Mouse (Mus musculus): ENCODE results near the gene Tom1l2.

Gene Tom1l2

DNA sequence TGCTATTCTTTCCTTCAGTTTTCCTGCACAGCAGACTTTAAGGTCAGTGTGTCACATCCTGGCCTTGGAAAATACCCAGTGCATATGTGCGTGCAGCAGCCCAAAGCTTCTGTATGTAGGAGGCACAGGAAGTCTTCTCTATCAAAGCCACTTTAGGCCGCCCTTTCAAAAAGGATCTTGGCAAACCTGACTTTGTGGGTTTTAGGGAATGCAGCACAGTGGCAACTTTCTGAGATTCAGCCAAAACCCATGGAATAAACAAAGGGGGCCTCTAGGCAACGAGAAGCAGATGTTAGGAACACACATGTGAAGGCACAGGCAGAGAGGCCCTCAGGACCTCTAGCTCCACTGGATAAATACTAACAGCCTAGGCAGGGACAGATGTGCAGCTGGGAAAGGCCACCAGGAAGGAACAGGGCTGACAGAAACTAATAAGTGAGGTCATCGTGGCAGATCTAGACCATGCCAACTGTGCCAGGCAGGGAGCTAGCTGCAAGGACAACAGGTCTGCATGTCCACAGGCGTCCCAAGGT lies 79.4 kb downstream of the Tom1l2 start:
- ChIA-PET CTCF (interaction anchor here in 2 of 4 experiments (0.9 to 1.0 kb wide), 3 partner anchors 22 to 73 kb away, joined by 3 to 7 read pairs (median 3); no protein-coding TSS in a partner anchor), POLR2A (interaction anchor here in 1 of 4 experiments (1.1 kb wide), 1 partner anchor 27 kb away, joined by 5 read pairs; no protein-coding TSS in a partner anchor)

DNA sequence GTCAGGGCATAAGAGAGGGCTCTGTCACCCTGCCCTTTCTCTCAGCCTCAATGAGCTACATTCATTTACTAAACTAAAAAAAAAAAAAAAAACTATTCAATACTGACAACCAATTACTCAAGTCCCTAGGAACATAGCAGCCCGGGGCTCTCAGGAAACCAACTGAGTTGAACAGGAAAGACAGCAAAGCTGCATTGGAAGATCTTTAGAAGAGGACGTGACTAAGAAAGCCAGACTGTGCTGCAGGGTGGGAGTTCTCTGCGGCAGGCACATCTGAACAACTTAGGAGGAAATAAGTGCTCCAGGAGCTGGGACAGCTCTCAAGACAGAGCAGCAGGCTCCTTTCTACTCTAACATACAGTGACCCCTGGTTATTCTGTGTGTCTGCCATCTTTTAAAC lies 84.1 kb downstream of the Tom1l2 start:
- CTCF ChIA-PET = interaction anchor here in 3 of 4 experiments (0.6 to 1.1 kb wide), 5 partner anchors 12 to 98 kb away, joined by 3 to 5 read pairs (median 3); no protein-coding TSS in a partner anchor
- POLR2A ChIA-PET = interaction anchor here in 2 of 4 experiments (0.7 to 1.8 kb wide), 5 partner anchors 12 to 168 kb away, joined by 3 to 6 read pairs (median 3); no protein-coding TSS in a partner anchor

DNA sequence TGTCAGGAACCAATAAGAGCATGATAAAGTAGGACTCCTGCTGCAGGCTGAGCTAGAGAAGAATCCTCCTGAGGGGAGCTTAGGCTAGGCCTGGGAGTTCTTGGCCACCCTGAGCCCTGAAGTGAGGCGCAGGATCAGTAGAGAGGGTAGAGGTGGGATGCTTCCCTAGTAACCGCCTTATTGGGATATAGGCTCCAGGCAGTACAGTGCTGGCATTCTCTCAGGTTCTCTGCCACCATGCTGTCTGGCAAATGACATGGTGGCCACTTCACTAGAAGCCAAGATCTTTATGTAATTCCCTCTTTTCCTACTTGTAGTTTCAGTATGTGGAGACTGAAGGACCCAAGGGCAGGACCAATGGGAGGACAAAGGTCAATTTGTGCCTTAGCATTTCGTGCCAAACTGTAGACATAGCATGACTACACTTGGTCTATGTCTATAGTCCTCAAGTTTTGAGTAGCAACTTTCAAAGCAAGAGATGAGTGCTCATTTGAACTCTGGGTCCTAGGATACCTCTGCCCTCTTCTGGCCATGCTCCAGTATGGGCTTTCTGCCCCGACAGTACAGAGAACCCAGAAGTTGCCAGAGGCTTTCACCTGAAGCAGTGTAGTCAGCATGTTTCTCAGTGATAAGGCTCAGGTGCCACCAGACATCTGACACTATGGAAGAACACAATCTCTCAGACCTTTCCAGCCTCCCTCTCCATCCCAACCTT lies 87.3 kb downstream of the Tom1l2 start:
- CTCF ChIA-PET = interaction anchor here in 2 of 4 experiments (0.5 to 1.4 kb wide), 2 partner anchors 14 to 208 kb away, joined by 4 read pairs; no protein-coding TSS in a partner anchor
- POLR2A ChIA-PET = no interaction called here

DNA sequence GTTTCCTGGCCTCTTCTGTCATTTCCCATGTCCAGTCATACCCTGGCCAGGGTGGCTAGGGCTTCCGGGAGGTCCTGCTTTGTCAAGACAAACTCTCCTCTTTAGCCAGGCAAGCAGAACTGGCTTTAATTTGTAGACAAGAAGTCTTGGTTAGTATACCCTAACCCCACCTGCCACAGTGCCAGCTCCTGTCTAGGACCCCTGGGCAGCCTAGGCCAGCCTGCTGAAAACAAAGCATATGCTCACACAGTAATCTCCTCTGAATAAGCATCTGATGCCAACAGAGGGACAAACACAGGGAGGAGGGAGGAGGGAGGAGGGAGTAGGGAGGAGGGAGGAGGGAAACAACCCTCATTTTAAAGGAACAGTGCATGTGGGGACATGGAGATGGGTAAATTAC lies 88.1 kb downstream of the Tom1l2 start:
- ChIA-PET CTCF (interaction anchor here in 1 of 4 experiments (0.9 to 1.4 kb wide), 2 partner anchors 13 to 37 kb away, joined by 4 to 6 read pairs; no protein-coding TSS in a partner anchor), POLR2A (no interaction called here)

DNA sequence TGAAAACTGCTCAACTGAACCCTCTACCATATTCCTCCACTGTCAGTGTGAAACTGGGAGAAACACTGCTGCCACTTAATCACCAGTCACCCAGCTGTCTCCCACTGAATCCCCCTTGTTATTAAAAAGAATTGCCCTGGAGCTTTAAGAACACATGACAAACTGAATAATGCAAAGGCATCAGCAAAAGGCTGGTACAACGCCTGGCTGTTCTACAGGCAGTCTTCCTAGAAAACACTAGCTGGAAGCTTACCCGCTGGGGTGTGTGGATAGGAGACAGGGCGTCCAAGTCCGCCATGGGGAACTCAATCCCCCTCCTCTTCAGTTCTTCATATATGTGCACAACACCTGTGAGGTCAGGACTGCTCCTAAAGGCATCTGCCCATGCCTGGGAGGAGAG lies 90.3 kb downstream of the Tom1l2 start:
- ChIA-PET POLR2A (no interaction called here), CTCF (no interaction called here)

DNA sequence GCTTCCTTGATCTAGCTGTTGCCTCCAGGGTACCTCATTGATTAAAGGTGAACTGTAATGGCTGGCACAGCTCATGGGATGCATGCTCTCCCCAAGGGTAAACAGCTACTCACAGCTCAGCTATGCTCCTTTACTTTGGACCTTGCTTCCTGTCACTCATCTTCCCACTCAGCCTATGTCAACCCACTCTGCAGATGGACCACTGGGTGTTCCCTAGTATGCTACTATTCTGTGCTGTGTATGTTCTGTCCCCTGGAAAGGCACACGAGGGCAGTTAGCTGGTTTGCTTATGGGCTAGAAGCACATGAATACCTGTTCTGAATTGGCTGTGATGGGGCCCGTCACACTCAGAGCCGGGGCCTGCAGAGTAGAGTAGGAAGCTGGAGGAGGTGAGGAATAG lies 92.0 kb downstream of the Tom1l2 start:
- ChIA-PET CTCF (interaction anchor here in 2 of 4 experiments (1.4 to 1.5 kb wide), 2 partner anchors 10 kb away, joined by 3 to 4 read pairs; no protein-coding TSS in a partner anchor), POLR2A (interaction anchor here in 1 of 4 experiments (1.4 kb wide), 1 partner anchor 12 kb away, joined by 3 read pairs; no protein-coding TSS in a partner anchor)

DNA sequence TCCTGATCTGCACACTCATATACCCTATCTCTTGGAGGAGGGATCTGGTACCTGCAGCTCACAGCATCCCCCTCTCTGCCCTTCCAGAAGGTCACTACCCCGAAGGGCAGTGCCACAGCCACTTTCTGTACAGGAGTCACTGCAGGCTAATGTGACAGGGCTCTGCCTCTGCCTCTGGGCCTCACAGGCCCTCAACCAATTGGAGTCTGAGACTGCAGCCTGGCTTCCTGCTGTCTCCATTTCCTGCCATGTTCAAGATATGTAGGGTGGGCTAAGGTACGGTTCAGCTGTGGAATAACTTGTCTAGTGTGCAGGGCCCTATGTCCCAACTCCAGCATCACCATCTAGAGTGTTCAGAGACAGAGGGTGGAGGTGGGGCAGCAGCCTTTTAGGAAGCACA lies 95.0 kb downstream of the Tom1l2 start:
- CTCF ChIA-PET = interaction anchor here in 1 of 4 experiments (0.9 kb wide), 1 partner anchor 35 kb away, joined by 3 read pairs; no protein-coding TSS in a partner anchor
- POLR2A ChIA-PET = interaction anchor here in 1 of 4 experiments (0.6 to 1.9 kb wide), 2 partner anchors 10 to 130 kb away, joined by 4 to 6 read pairs; no protein-coding TSS in a partner anchor

DNA sequence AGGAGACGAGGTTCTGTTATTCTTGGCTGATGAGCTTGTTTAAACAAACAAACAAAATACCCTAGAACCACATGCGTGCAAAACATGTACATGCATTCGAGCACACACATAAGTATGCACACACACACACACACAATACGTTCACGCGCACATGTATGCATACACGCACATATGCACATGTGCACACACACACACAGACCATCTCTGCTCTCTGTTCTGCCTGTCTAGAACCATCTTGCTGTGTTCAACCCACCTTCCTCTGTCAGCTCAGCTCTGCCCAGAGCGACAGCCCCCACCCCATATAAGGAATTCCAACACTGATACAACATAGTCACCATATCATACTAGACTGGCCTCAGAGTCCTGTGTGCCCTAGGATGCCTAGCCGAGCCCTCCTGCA lies 96.0 kb downstream of the Tom1l2 start:
- ChIA-PET POLR2A (interaction anchor here in 2 of 4 experiments (0.5 to 1.9 kb wide), 3 partner anchors 11 to 290 kb away, joined by 3 to 7 read pairs (median 6); no protein-coding TSS in a partner anchor), CTCF (interaction anchor here in 1 of 4 experiments (0.9 kb wide), 1 partner anchor 36 kb away, joined by 3 read pairs; no protein-coding TSS in a partner anchor)

DNA sequence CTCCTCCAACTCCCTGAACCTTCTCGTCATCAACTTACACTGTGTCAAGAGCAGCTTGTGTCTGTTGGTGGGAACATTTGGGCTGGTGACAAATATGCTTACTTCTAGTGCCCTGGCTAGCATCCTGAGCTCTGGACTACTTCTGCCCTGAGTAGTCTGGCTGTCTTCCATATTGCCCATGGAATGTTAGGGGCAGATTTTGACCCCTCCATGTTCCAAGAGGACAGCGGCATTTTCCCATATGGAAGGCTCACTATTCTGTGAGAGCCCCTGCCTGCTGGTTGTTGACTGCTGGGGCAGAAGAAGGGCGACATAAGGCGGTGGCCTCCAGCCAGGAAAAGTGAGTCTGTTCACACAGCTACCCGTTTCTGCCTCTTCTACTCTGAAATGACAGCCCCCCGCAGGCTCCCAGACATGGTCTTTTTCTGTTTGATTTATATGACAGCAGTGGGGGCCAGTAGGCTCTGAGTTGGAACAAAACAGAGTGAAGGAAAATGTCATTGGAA lies 96.5 kb downstream of the Tom1l2 start:
- CTCF ChIA-PET = no interaction called here

DNA sequence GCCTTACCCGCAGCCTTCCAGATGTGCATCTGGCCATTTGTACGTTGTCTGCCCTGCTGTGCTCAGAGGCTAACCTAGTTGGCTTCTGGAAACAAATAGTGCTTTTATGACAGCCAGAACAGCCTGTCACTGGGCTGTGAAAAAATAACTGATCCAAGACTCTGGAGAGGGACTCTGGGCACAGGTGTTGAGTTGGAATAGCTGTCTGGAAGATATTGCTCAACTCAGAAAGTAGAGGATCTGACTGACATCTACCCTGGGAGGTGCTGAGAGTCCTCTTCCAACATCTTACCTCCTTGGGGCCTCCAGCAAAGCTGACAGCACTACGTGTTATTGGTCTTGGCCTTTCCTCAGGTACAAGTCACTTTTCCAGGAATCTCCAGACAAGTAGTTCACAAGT lies 97.1 kb downstream of the Tom1l2 start:
- ChIA-PET CTCF (no interaction called here), POLR2A (interaction anchor here in 2 of 4 experiments (1.1 to 1.5 kb wide), 2 partner anchors 16 kb away, joined by 3 read pairs; no protein-coding TSS in a partner anchor)

More for the DNA sequence above, 96.5 kb downstream of the Tom1l2 start:
- POLR2A ChIA-PET = interaction anchor here in 2 of 4 experiments (0.5 to 1.9 kb wide), 3 partner anchors 11 to 291 kb away, joined by 3 to 7 read pairs (median 6); no protein-coding TSS in a partner anchor

DNA sequence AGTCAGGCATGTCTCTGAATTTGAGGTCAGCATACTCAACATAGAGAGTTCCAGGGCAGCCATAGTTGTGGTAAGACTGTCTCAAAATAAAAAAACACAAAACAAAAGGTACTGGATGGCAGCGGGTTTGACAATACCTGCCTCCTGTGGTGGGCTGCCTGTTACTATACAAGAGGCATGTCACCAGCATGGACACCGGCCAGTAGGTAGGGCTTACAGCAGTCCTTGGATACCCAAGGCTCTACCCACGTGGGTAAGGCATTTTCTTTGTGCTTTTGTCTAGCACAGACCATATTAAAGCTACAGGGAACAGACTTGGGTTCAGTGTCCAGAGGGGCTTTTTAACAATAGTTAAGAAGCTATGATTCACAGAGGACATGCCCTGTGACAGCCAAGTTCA lies 97.5 kb downstream of the Tom1l2 start:
- ChIA-PET POLR2A (interaction anchor here in 1 of 4 experiments (1.1 kb wide), 1 partner anchor 17 kb away, joined by 3 read pairs; no protein-coding TSS in a partner anchor), CTCF (no interaction called here)

DNA sequence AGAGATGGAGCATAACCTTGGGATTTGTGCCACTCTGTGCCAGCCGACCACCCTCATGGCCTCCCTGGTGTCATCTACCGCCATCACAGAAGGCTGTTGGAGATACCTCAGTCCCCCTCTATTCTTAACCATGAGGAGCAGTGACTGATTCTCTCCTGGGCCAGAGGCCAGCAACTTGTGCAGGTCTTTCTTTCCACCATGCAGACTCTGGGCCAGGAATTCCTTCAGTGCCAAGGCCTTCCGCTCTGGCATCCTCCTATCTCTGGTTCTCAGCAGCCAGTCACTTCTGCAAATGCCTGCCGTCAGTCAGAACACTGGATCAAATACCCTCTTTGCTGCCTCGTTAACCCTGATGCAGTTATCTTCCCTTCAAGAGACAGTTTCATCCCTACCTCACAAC lies 98.4 kb downstream of the Tom1l2 start:
- ChIA-PET CTCF (no interaction called here), POLR2A (interaction anchor here in 1 of 4 experiments (1.1 kb wide), 1 partner anchor 18 kb away, joined by 3 read pairs; no protein-coding TSS in a partner anchor)

DNA sequence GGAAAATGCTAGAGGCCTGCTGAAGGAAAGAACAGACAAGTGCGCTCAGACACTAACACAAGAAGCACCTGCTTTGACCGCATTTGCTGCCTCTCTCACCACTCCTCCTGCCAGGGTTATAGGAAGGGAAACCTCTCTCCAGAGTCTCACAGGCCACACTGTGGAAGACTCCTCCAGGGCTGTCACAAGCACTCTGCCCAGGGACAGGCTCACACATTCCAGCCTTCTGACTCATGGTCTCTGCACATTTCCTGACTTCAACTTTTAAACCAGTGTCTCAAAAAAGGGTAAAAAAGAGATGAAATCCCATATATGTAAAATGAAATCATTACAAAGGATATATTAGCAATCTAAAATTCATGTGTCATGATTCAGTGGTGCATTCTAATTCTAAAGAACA lies 99.2 kb downstream of the Tom1l2 start:
- CTCF ChIA-PET = interaction anchor here in 2 of 4 experiments (1.0 to 1.1 kb wide), 2 partner anchors 39 to 148 kb away, joined by 3 to 5 read pairs; partner anchors contain the start of gene Rai1 (in 1 of the 2)

DNA sequence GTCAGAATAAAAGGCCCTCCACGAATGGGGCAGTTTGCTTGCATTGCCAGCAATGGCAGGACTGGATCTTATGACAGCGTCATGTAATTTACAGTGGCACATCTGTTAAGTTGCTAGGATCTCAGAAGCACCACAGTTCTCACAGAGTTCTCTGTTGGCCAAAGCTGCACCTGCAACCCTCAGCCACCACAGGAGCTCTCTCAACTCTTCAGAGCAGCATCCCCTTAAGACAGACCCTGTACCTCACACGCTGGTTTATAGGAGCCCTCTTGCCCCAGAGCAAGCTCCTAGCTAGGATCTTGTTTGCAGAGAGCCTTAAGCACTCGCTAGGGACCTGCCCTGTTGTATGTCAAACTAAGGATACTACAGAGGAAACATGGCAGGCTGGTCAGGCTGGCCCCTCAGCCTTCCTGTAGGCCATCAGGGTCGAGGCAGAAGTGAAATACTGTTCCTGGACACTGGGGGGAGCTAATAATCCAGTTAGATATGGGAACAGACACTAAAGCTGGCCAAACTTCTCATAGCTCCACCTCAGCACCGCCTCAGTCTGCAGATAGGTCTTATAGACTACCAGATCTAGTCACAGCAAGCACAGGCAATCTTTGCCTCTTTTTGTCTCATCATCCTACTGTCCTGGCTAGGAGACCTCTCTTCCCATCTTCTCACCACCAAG lies 101.6 kb downstream of the Tom1l2 start:
- ChIA-PET POLR2A (interaction anchor here in 3 of 4 experiments (0.6 to 2.1 kb wide), 21 partner anchors 8 to 331 kb away, joined by 3 to 10 read pairs (median 3); partner anchors contain the start of genes Gid4 (in 2 of the 3), Drc3 (in 1 of the 3) and Srebf1 (in 1 of the 3)), CTCF (interaction anchor here (0.6 to 2.5 kb wide), 56 partner anchors 9 to 809 kb away, joined by 3 to 24 read pairs (median 3); partner anchors contain the start of gene Srebf1 (in 1 of the 4))

More for the DNA sequence above, 99.2 kb downstream of the Tom1l2 start:
- POLR2A ChIA-PET = no interaction called here

DNA sequence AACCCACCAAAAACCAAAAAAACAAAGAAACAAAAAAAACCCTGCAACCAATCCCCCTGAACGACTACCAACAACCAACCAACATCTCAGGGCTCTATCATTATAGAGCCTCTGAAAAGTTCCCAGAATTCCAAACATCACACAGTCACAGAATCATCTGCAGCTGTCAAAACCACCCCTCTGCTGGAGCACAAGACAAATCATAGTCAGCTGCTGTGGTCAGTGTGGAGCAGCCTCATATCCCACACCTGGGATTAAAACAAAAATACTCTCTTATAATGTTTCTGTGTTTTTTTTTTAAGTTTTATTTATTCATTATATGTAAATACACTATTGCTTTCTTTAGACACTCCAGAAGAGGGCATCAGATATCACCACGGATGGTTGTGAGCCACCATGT lies 102.8 kb downstream of the Tom1l2 start:
- CTCF ChIA-PET = interaction anchor here in 2 of 4 experiments (1.8 to 2.5 kb wide), 5 partner anchors 21 to 162 kb away, joined by 7 to 20 read pairs (median 8); no protein-coding TSS in a partner anchor
- POLR2A ChIA-PET = interaction anchor here in 1 of 4 experiments (1.2 to 2.1 kb wide), 4 partner anchors 17 to 167 kb away, joined by 3 to 6 read pairs (median 4); partner anchors contain the start of gene Gid4

DNA sequence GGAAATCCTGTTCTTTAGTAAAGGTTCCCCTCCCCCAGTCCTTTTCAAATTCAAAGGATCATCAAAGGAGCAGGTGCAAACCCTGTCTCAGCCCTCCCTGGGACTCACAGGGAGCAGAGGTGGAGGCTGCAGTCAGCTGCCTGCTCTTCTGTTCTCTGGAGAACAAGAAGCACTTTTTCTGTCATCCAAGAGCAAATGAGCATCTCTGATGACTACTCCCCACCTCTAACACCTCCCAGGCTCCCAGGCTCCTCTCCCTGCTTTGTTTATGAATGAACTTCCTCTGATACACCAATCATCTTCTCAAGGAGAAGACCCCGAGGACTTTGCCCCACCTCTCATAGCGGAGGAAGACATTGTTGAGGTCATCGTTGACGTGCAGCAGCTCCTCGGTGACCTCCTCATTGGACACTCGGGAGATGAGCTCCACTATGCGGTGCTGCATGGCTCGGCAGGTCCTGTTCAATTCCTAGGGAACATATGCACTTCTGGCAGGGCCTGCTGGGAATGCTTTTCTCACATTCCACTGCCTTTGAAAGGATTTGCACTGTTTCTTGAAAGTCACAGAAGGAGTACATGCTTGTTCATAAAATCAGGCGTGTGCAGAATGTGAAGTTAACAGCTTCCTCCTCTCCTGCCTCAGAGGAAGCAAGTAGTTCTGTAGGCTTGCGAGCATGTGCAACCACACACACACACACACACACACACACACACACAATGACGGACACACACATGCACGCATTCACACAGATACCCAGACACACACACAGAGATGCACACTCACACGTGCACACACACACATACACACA lies 103.9 kb downstream of the Tom1l2 start:
- POLR2A ChIA-PET = interaction anchor here (0.6 to 2.3 kb wide), 22 partner anchors 10 to 289 kb away, joined by 3 to 7 read pairs (median 3); partner anchors contain the start of gene Rai1 (in 1 of the 4)

More for the DNA sequence above, 103.9 kb downstream of the Tom1l2 start:
- CTCF ChIA-PET = interaction anchor here (0.5 to 1.4 kb wide), 13 partner anchors 20 to 309 kb away, joined by 3 to 15 read pairs (median 4); no protein-coding TSS in a partner anchor
